In the genomic region with DNA sequence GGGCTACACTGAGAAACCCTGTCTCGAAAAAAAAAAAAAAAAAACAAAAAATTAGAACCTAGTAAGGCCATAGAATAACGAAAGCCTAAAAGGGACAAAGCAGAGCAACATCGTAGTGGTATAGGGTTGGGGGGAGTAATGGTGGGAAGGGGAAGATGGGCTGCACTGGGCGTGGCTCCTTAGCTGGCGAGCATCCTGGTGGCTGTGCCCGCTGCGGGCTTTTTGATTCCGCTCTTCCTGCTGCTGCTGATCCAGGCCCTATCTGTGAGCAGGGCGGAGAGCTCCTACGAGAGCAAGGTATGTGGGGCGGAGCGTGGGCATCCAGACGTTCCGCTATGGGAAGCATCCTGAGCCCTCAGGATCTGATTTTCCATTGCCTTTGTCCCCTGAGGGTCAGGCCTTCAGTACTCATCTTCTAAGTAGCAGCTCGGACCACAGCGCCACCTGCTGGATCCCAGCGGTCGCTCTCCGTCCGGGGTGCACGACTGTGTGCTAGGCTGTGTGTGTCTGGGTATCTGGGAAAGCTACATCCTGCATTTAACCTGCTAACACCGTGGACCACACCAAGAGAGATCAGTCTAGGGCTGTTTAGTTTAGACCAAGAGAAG, we compare ENCODE assay signal across 8 mouse cellular contexts. TPM values are rescaled to one million over a fixed set of nuclear protein-coding genes. Genes with fewer than 3 reads are reported as not detected.
DNase-seq lines count a peak whose midpoint lies in the region; ATAC-seq and TF ChIP-seq lines count a peak whose summit lies in the region.

No protein-coding gene starts in this region.

- H3K4me1 ChIP-seq in erythroblast, embryonic 14.5 days (ENCODE audit: control insufficient read depth), result peaks cover 29% of the 10 kb centered on the region
- 0 out of 4 replicates have a peak, but pooled peaks cover 0 to 3% of the 10 kb centered on the region in 2 experiments for H3K4me1 ChIP-seq in heart, embryonic 14.5 days (ENCODE audit: control insufficient read depth in 2 of 2, insufficient read depth in 2 of 2, low read length in 2 of 2)
- H3K4me1 ChIP-seq in liver, embryonic 15.5 days (replicated peaks), result peaks cover 20% of the 10 kb centered on the region
- H3K4me1 ChIP-seq in neural tube, embryonic 13.5 days (replicated peaks), result no peaks in the 10 kb centered on the region; the same call in 1 of the 2 replicates

- TF ChIP-seq CTCF in brain, embryonic 14.5 days (IDR thresholded peaks at IDR 0.05; ENCODE audit: borderline replicate concordance, extremely low read depth, insufficient read depth, insufficient read length), result peak; percentile 97

- 9% methylated on average over 22 of the region's 22 CpGs for WGBS in heart, embryonic 14.5 days
- 10% methylated on average over 22 of the region's 22 CpGs for WGBS in liver, embryonic 15.5 days (ENCODE audit: insufficient replicate concordance)
- WGBS in neural tube, embryonic 13.5 days, result 9% methylated on average over 22 of the region's 22 CpGs

- ATAC-seq in heart, embryonic 14.5 days (ENCODE audit: insufficient number of reproducible peaks, insufficient read depth, low FRiP score, low read depth), result peak; percentile 67
- peak; percentile 83 for ATAC-seq in liver, embryonic 15.5 days (ENCODE audit: insufficient read depth)
- ATAC-seq in neural tube, embryonic 13.5 days (ENCODE audit: low read depth), result peak; percentile 95

- DNase-seq in CD4-positive helper T cell, adult 2 months (ENCODE audit: low read depth, low spot score), result peak; percentile 73
- peak; percentile 93 for DNase-seq in brain, embryonic 14.5 days (ENCODE audit: low read depth)
- DNase-seq in kidney, postnatal 25 days, result peak; percentile 88 to 89
- DNase-seq in telencephalon, adult 2 months (ENCODE audit: low read depth, low spot score), result peak; percentile 59

- TF ChIP-seq POLR2A in brain, embryonic 14.5 days (IDR thresholded peaks at IDR 0.05; ENCODE audit: borderline replicate concordance, extremely low read depth, insufficient read depth, insufficient read length, poor library complexity, severe bottlenecking), result peak; percentile 16; the same call in 1 of the 2 replicates

- H3K4me3 ChIP-seq in erythroblast, embryonic 14.5 days (replicated peaks), result peak overlapping the region; percentile 21
- peak overlapping the region; percentile 36 to 41 for H3K4me3 ChIP-seq in heart, embryonic 14.5 days (ENCODE audit: control insufficient read depth in 1 of 2, insufficient read depth in 1 of 2, low read depth in 1 of 2, low read length in 2 of 2)
- peak overlapping the region; percentile 29; the same call in 1 of the 2 replicates for H3K4me3 ChIP-seq in liver, embryonic 15.5 days (replicated peaks)
- H3K4me3 ChIP-seq in neural tube, embryonic 13.5 days, result peak overlapping the region; percentile 37

- H3K4me2 ChIP-seq in heart, embryonic 14.5 days (ENCODE audit: low read length), result peak overlapping the region; percentile 66
- H3K4me2 ChIP-seq in liver, embryonic 15.5 days, result peak overlapping the region; percentile 54
- peak overlapping the region; percentile 57 for H3K4me2 ChIP-seq in neural tube, embryonic 13.5 days

- H3K27ac ChIP-seq in heart, embryonic 14.5 days (replicated peaks in 1 of 2; ENCODE audit: control insufficient read depth in 1 of 2, insufficient read depth in 1 of 2, low read depth in 2 of 2, low read length in 2 of 2), result no peak overlapping the region
- H3K27ac ChIP-seq in liver, embryonic 15.5 days (replicated peaks), result no peak overlapping the region
- H3K27ac ChIP-seq in neural tube, embryonic 13.5 days (replicated peaks), result peak overlapping the region; percentile 30; the same call in 1 of the 2 replicates

- H3K9ac ChIP-seq in heart, embryonic 14.5 days (ENCODE audit: low read length), result peak overlapping the region; percentile 50
- H3K9ac ChIP-seq in liver, embryonic 15.5 days, result no peak overlapping the region
- peak overlapping the region; percentile 70 for H3K9ac ChIP-seq in neural tube, embryonic 13.5 days

- no peaks in the 10 kb centered on the region; the same call in 1 of the 2 replicates for H3K36me3 ChIP-seq in erythroblast, embryonic 14.5 days (ENCODE audit: control insufficient read depth)
- no peaks in the 10 kb centered on the region for H3K36me3 ChIP-seq in heart, embryonic 14.5 days (ENCODE audit: control insufficient read depth, insufficient read depth, low read length)
- H3K36me3 ChIP-seq in liver, embryonic 15.5 days (replicated peaks), result no peaks in the 10 kb centered on the region
- H3K36me3 ChIP-seq in neural tube, embryonic 13.5 days, result no peaks in the 10 kb centered on the region

- peaks cover 17% of the 10 kb centered on the region for H3K27me3 ChIP-seq in erythroblast, embryonic 14.5 days (ENCODE audit: control insufficient read depth)
- H3K27me3 ChIP-seq in heart, embryonic 14.5 days (ENCODE audit: control insufficient read depth, insufficient read depth, low read length), result no peaks in the 10 kb centered on the region
- H3K27me3 ChIP-seq in liver, embryonic 15.5 days, result peaks cover 30% of the 10 kb centered on the region
- H3K27me3 ChIP-seq in neural tube, embryonic 13.5 days, result no peaks in the 10 kb centered on the region

- H3K9me3 ChIP-seq in erythroblast, embryonic 14.5 days (ENCODE audit: control insufficient read depth, low read length), result no peaks in the 10 kb centered on the region
- no peaks in the 10 kb centered on the region for H3K9me3 ChIP-seq in heart, embryonic 14.5 days (ENCODE audit: control insufficient read depth, low read length)
- no peaks in the 10 kb centered on the region for H3K9me3 ChIP-seq in liver, embryonic 15.5 days (replicated peaks)
- no peaks in the 10 kb centered on the region for H3K9me3 ChIP-seq in neural tube, embryonic 13.5 days

RNA-seq across cellular contexts. Expression of a gene that starts 3.5 kb away (rescaled TPM):
- 0.15 TPM in 1 of 2 replicates, not detected in the other for polyA plus RNA-seq in brain, embryonic 14.5 days (2012; rRNA removed)
- polyA plus RNA-seq in erythroblast, embryonic 14.5 days (2012), result not detected in 2 replicates
- not detected in 2 replicates for polyA plus RNA-seq in heart, embryonic 14.5 days (2014; fragmentation: Nextera tagmentation; extraction: Ambion mirVana)
- not detected in 2 replicates for polyA plus RNA-seq in liver, embryonic 15.5 days (2015; fragmentation: Nextera tagmentation; extraction: Ambion mirVana)
- polyA plus RNA-seq in neural tube, embryonic 13.5 days (2015; fragmentation: Nextera tagmentation; extraction: Ambion mirVana), result not detected in 2 replicates

RNA-seq across cellular contexts. Expression of a gene that starts 11.9 kb away (rescaled TPM):
- polyA plus RNA-seq in brain, embryonic 14.5 days (2012; rRNA removed), result 0.04 and 0.06 TPM in 2 replicates
- polyA plus RNA-seq in erythroblast, embryonic 14.5 days (2012), result not detected in 2 replicates
- 1.1 and 1.4 TPM in 2 replicates for polyA plus RNA-seq in heart, embryonic 14.5 days (2014; fragmentation: Nextera tagmentation; extraction: Ambion mirVana)
- polyA plus RNA-seq in liver, embryonic 15.5 days (2015; fragmentation: Nextera tagmentation; extraction: Ambion mirVana), result 0.37 and 0.56 TPM in 2 replicates
- polyA plus RNA-seq in neural tube, embryonic 13.5 days (2015; fragmentation: Nextera tagmentation; extraction: Ambion mirVana), result 0.17 TPM in 1 of 2 replicates, not detected in the other
